Mouse (Mus musculus): Measurements from ENCODE around the gene Psme2b.
"Not testable (repeated sequence)": the region's sequence is repeated elsewhere in the genome, so short reads cannot be mapped to it uniquely, and the experiment has no call there.

Gene Psme2b

DNA sequence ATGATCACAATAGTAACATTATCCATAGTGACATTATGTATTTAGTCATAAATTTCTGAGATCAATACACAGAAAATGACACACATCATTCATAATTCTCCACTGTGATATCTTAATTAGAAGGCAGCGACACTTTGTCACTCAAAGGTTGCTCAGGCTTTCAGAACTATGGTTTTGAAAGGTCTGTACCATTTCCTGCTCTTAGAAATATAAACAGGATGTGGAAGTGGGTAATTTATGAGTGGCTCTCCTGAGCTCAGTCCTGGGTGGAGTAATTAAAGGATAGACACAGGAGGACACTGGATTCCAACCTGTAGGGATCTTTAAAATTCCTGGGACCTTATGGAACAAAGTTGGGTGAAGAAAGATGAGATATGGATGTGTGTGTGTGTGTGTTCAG, 12.6 kb downstream of the Psme2b start:
- not testable (repeated sequence) for H3K36me3 ChIP-seq (ENCODE audit: insufficient read depth, low read length); H3K9me3 ChIP-seq (ENCODE audit: low read length); H3K4me1 ChIP-seq (replicated peaks; ENCODE audit: low read depth, low read length); H3K4me3 ChIP-seq (replicated peaks; ENCODE audit: low read length); H3K27me3 ChIP-seq (ENCODE audit: insufficient read depth, low read length)

DNA sequence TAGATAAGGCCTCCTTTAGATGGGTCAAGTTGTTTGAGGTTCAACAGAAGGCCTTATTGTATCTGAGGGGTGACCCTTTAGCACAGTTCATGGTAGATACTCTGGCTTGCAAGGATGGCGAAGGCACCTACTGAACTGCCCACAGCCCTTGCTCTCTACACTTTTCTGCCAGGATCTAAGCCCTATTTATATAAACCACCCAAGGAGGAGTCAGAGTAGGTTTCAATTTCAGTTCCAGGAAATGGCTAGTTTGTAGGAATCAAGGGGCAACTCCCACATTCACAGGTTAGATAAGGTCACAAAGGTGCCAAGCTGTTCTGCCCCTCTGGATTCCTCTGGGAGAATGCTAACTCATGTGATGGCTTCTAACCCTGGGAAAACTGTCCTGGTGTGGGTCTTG, 17.9 kb downstream of the Psme2b start:
- not testable (repeated sequence) for H3K36me3 ChIP-seq (ENCODE audit: insufficient read depth, low read length); H3K27me3 ChIP-seq (ENCODE audit: insufficient read depth, low read length); H3K9me3 ChIP-seq (ENCODE audit: low read length); H3K4me3 ChIP-seq (replicated peaks; ENCODE audit: low read length); H3K4me1 ChIP-seq (replicated peaks; ENCODE audit: low read depth, low read length)

DNA sequence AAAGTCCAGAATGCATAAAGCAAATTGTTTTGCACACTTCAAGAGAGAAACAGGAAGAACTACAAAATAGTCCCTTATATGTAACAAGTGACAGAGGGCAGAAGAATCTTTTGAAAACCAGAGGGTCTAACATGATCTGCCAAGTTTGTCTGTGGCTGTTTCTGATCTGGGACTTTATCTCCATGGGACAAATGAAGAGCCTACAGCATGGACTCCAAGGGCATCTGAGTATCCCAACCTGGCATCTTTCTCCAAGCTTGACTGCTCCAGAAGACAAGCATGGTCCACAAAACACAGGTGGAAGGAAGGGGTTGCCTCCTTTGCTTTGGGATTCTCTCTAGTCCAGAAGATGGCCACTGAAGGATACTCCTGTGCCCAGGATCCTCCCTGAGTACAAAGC, 19.6 kb downstream of the Psme2b start:
- H3K9me3 ChIP-seq (ENCODE audit: low read length); H3K36me3 ChIP-seq (ENCODE audit: insufficient read depth, low read length); H3K27me3 ChIP-seq (ENCODE audit: insufficient read depth, low read length); H3K4me1 ChIP-seq (replicated peaks; ENCODE audit: low read depth, low read length); H3K4me3 ChIP-seq (replicated peaks; ENCODE audit: low read length): not testable (repeated sequence)

DNA sequence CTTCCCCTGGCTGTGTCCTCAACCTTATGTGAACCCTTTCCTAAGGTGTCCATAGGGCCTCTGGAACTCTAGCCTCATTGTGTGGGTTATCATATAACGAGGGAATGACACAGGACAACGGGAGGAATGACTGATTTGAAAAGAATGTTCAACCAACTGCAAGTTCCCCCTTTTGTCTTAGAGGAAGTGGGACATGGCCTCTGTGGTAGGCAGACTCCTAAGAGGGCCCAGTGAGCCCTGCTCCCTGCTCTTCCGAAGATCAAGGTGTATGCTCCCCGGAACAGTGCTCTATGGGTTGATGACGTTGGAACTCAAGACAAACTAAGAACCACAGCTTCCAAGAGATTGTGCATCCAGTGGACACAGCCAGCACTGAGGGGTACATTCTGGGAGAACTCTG, 22.2 kb downstream of the Psme2b start:
- not testable (repeated sequence) for H3K36me3 ChIP-seq (ENCODE audit: insufficient read depth, low read length); H3K4me3 ChIP-seq (replicated peaks; ENCODE audit: low read length); H3K4me1 ChIP-seq (replicated peaks; ENCODE audit: low read depth, low read length); H3K9me3 ChIP-seq (ENCODE audit: low read length); H3K27me3 ChIP-seq (ENCODE audit: insufficient read depth, low read length)

DNA sequence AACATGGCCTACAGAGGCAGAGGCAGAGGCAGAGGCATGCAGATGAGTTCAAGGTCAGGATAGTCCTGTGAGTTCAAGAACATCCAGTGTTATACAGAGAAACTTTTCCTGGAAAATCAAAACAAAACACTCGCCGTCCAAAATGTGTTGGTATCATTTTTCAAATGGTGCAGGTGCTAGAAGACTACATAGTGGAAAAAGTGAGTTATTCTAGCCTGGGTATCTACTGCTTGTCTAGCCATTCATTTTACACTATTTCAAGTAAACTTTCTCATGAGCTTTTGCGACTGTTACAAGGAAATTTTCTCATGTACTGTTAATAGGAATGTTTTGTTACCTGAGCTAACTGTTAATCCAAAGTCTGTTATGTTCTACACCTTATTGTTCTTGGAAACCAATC, 27.6 kb downstream of the Psme2b start:
- Histone ChIP-seq H3K4me3 (replicated peaks; ENCODE audit: low read length) (no peak overlapping the region), H3K27me3 (ENCODE audit: insufficient read depth, low read length) (no peaks in the 10 kb centered on the region), H3K9me3 (ENCODE audit: low read length) (no peaks in the 10 kb centered on the region), H3K36me3 (ENCODE audit: insufficient read depth, low read length) (no peaks in the 10 kb centered on the region), H3K4me1 (replicated peaks; ENCODE audit: low read depth, low read length) (no peaks in the 10 kb centered on the region)
- TF ChIP-seq CTCF (conservative IDR thresholded peaks at IDR 0.05; ENCODE audit: low read length) (no peak), NANOG (IDR thresholded peaks at IDR 0.05; ENCODE audit: borderline replicate concordance, low read length) (no peak), POU5F1 (IDR thresholded peaks at IDR 0.05; ENCODE audit: borderline replicate concordance, low read length) (no peak)

DNA sequence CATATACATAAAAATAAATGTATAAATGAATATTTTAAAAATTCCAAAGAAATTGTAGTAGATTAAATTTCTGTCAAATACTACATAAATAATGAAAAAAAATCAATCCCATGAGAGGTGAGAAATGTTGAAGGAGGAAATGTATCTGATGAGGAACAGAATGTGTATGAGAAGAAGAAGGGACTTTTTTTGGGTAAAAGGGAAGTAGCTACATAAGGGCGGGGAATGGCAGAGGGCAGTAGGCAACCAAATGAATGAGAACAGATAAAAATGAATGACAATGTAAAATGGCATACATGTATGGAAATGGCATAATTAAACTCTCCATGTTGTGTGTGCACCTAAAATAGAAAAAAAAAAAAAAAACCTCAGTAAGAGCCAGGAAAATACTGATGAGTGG, 32.4 kb downstream of the Psme2b start:
- H3K27me3 ChIP-seq (ENCODE audit: insufficient read depth, low read length) = no peaks in the 10 kb centered on the region
- no peaks in the 10 kb centered on the region for H3K36me3 ChIP-seq (ENCODE audit: insufficient read depth, low read length)
- no peaks in the 10 kb centered on the region for H3K9me3 ChIP-seq (ENCODE audit: low read length)
- no peak for TF ChIP-seq POU5F1 (IDR thresholded peaks at IDR 0.05; ENCODE audit: borderline replicate concordance, low read length)
- no peak for TF ChIP-seq NANOG (IDR thresholded peaks at IDR 0.05; ENCODE audit: borderline replicate concordance, low read length)
- no peak for TF ChIP-seq CTCF (conservative IDR thresholded peaks at IDR 0.05; ENCODE audit: low read length)
- no peaks in the 10 kb centered on the region for H3K4me1 ChIP-seq (replicated peaks; ENCODE audit: low read depth, low read length)
- no peak overlapping the region for H3K4me3 ChIP-seq (replicated peaks; ENCODE audit: low read length)

DNA sequence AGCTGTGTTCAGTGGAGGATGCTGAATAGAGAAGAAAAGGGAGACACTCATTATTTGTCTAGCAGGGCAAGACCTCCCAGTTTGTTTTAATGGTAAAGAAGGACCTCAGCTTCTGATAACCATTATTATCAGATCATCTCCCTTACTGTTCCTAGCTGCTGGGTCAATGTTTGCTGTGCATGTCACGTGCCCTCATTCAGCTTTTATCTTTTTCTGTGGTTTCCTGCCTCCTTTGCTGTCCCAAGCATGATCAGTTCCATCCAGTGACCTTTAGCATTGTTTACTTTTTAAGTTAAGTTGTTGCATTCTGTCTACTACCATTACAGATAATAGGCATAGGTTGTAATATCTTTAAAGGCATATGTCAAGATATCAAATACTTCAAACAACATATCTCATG, 37.5 kb downstream of the Psme2b start:
- TF ChIP-seq NANOG (IDR thresholded peaks at IDR 0.05; ENCODE audit: borderline replicate concordance, low read length) (no peak), POU5F1 (IDR thresholded peaks at IDR 0.05; ENCODE audit: borderline replicate concordance, low read length) (no peak), CTCF (conservative IDR thresholded peaks at IDR 0.05; ENCODE audit: low read length) (no peak)
- no peaks in the 10 kb centered on the region for H3K27me3 ChIP-seq (ENCODE audit: insufficient read depth, low read length)
- no peaks in the 10 kb centered on the region for H3K36me3 ChIP-seq (ENCODE audit: insufficient read depth, low read length)

DNA sequence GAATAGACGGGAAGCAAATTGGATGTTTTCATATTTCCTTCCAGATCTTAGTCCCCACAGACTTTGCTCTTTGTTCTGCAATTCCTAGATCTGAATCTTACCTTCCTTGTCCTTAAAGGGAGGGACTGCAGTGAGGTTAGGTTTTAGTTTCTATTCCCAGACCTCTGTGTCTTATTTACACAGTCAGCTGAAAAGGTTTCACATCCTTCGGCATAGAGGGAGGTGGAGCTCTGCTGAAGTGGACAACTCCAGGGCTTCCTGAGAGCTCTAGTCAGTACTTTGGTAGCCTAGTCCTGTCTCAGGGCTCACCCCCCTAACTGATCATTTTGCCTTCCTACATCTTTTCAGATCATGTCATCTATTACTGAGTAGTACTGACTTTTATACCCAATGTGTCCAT, 44.0 kb downstream of the Psme2b start, which contains the start of gene Gm5431:
Gene Gm5431 (minus strand): TSS at position 194 of the 400 bp plus-strand sequence.
- no peaks in the 10 kb centered on the region for H3K27me3 ChIP-seq (ENCODE audit: insufficient read depth, low read length)
- H3K9me3 ChIP-seq (ENCODE audit: low read length) = no peaks in the 10 kb centered on the region
- H3K4me1 ChIP-seq (replicated peaks; ENCODE audit: low read depth, low read length) = no peaks in the 10 kb centered on the region
- TF ChIP-seq NANOG (IDR thresholded peaks at IDR 0.05; ENCODE audit: borderline replicate concordance, low read length) = no peak
- TF ChIP-seq POU5F1 (IDR thresholded peaks at IDR 0.05; ENCODE audit: borderline replicate concordance, low read length) = no peak
- no peak for TF ChIP-seq CTCF (conservative IDR thresholded peaks at IDR 0.05; ENCODE audit: low read length)
- H3K4me3 ChIP-seq (replicated peaks; ENCODE audit: low read length) = no peak within 1 kb of the TSS
- H3K36me3 ChIP-seq (ENCODE audit: insufficient read depth, low read length) = no peaks in the 10 kb centered on the region

More for the DNA sequence above, 37.5 kb downstream of the Psme2b start:
- no peaks in the 10 kb centered on the region for H3K4me1 ChIP-seq (replicated peaks; ENCODE audit: low read depth, low read length)
- H3K4me3 ChIP-seq (replicated peaks; ENCODE audit: low read length) = no peak overlapping the region
- no peaks in the 10 kb centered on the region for H3K9me3 ChIP-seq (ENCODE audit: low read length)

DNA sequence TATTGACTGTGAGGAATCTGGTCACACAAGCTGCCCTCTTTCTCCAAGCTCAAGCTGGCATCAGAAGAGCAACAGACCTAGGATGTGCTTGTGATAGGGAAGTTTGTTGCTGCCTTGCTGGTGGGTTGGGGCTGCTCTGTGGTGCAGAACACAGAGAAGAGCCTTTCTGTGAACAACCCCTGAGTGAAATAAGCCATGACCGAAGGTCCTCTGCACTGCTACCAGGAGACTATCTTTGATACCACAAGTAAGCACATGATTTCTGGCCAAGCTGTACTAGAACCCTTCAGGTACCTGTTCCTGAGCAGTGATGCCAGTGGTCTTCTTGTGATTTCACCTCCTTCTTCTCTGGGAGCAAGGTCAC, 44.4 kb downstream of the Psme2b start:
- not testable (repeated sequence) for H3K4me1 ChIP-seq (replicated peaks; ENCODE audit: low read depth, low read length); H3K27me3 ChIP-seq (ENCODE audit: insufficient read depth, low read length); H3K36me3 ChIP-seq (ENCODE audit: insufficient read depth, low read length); H3K4me3 ChIP-seq (replicated peaks; ENCODE audit: low read length); H3K9me3 ChIP-seq (ENCODE audit: low read length)

DNA sequence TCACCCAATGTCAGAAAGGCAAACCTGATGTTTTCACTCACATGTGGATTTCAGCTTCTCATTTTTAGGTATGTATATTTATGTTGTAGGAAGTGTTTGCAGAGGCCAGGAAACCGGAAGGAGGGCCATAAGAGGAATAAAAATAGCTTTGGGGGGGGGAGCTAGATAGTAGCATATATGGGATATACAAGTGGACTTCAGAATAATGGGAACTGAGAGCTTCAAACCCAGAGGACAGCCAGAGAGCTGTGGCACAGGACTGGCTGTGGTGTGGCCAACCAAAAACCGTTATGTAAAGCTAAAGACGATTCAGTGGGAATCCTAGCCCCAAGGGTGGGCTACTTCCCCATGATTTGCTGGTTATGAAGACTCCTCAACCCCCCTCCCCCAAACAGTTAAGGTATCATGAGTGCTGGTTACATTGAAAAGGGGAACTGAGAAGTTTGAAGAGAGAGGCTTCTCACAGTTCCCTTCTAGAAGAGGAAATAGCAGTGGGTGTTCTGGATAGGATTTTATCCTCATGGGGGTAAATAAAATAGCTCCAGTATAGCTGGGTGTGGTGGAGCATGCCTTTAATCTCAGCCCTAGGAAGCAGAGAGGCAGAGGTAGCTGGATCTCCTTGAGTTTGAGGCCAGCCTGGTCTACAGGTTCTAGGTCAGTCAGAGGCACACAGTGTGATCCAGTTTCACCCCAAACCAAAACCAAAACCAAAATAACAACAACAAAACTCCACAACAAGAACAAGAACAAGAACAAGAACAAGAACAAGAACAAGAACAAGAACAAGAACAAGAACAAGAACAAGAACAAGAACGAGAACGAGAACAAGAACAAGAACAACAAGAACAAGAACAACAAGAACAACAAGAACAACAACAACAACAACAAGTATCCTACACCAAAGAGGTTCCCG, 45.1 kb downstream of the Psme2b start:
- not testable (repeated sequence) for H3K36me3 ChIP-seq (ENCODE audit: insufficient read depth, low read length); H3K4me3 ChIP-seq (replicated peaks; ENCODE audit: low read length); H3K27me3 ChIP-seq (ENCODE audit: insufficient read depth, low read length); H3K4me1 ChIP-seq (replicated peaks; ENCODE audit: low read depth, low read length); H3K9me3 ChIP-seq (ENCODE audit: low read length)

Data from E14TG2a.4 (cell line).